Mouse (Mus musculus) embryonic fibroblast, embryonic 13.5 days (primary cell): ENCODE results near the gene Fam193b. TPM values are rescaled to one million over a fixed set of nuclear protein-coding genes. Genes with fewer than 3 reads are reported as not detected.

Source experiments
- H3K27ac ChIP-seq: 2 replicates; pipeline ENCODE4 v1.5.1; 2012; ENCODE audit warnings: low read length, control low read depth, inconsistent platforms; ENCODE audit not compliant: insufficient read depth
- H3K4me1 ChIP-seq: 2 replicates; pipeline ENCODE4 v1.6.1; 2011; ENCODE audit warnings: low read length; ENCODE audit not compliant: control insufficient read depth, insufficient read depth
- H3K4me3 ChIP-seq: 2 replicates; pipeline ENCODE4 v1.5.1; 2011; ENCODE audit warnings: mild to moderate bottlenecking, control low read depth, low read length; ENCODE audit not compliant: insufficient read depth
- CTCF ChIP-seq: IDR thresholded peaks from 2 replicates; pipeline ENCODE4 v1.5.1; 2011; ENCODE audit warnings: mild to moderate bottlenecking, control low read depth, low read length, moderate library complexity, borderline replicate concordance; ENCODE audit not compliant: insufficient read depth
- POLR2A ChIP-seq: IDR thresholded peaks from 2 replicates; pipeline ENCODE4 v1.6.1; 2011; ENCODE audit warnings: low read depth, mild to moderate bottlenecking, control low read depth, low read length, moderate library complexity
- polyA plus RNA-seq: library from polyadenylated mRNA; stranded (reverse); fragments of >200 nt; gene quantifications from 2 replicates; pipeline ENCODE4 v1.2.4, GENCODE M21; 2011; ENCODE audit warnings: low read depth; ENCODE audit not compliant: missing spikeins, insufficient read length

The Fam193b gene
- polyA plus RNA-seq, 1 experiment: 24.5 TPM

GRCm38 (mm10) chr13:55516955-55517354 is 54.0 kb downstream of the Fam193b start:
- TF ChIP-seq POLR2A (no peak), CTCF (peak; percentile 80; the same call in 1 of the 2 replicates)
- H3K4me3 ChIP-seq: no peak overlapping the region
- H3K27ac ChIP-seq: no peak overlapping the region
- no peaks in the 10 kb centered on the region for H3K4me1 ChIP-seq

GRCm38 (mm10) chr13:55513828-55514227 is 57.1 kb downstream of the Fam193b start:
- Histone ChIP-seq H3K27ac (no peak overlapping the region), H3K4me1 (peaks cover 12% of the 10 kb centered on the region), H3K4me3 (0 out of 2 replicates have a peak overlapping the region, but pooled peaks have one; percentile 76)
- TF ChIP-seq CTCF (no peak), POLR2A (no peak)

- TF ChIP-seq POLR2A (peak; percentile 98), CTCF (peak; percentile 60; the same call in 1 of the 2 replicates)
Observed at GRCm38 (mm10) chr13:55513111-55513748, 57.7 kb downstream of the Fam193b start, which contains the start of gene Pdlim7. Gene Pdlim7 (minus strand): TSS chr13:55513676.

GRCm38 (mm10) chr13:55512379-55513031 is 58.4 kb downstream of the Fam193b start:
- Histone ChIP-seq H3K4me3 (peak overlapping the region; percentile 76), H3K27ac (peak overlapping the region; percentile 92), H3K4me1 (peaks cover 16% of the 10 kb centered on the region)
- TF ChIP-seq CTCF (no peak), POLR2A (peak; percentile 27)

More at GRCm38 (mm10) chr13:55513111-55513748, 57.7 kb downstream of the Fam193b start, which contains the start of gene Pdlim7:
- Histone ChIP-seq H3K4me3 (peak within 1 kb of the TSS; percentile 76), H3K4me1 (peaks cover 16% of the 10 kb centered on the region), H3K27ac (peak within 1 kb of the TSS; percentile 92)

- peak overlapping the region; percentile 76 for H3K4me3 ChIP-seq
- peaks cover 16% of the 10 kb centered on the region for H3K4me1 ChIP-seq
- H3K27ac ChIP-seq: peak overlapping the region; percentile 92
- TF ChIP-seq CTCF: no peak
- TF ChIP-seq POLR2A: peak; percentile 50; the same call in 1 of the 2 replicates
Observed at GRCm38 (mm10) chr13:55511492-55511861, 59.4 kb downstream of the Fam193b start.

GRCm38 (mm10) chr13:55510668-55511491 is 60.0 kb downstream of the Fam193b start:
- H3K4me3 ChIP-seq: peak overlapping the region; percentile 76
- H3K27ac ChIP-seq: peak overlapping the region; percentile 92
- H3K4me1 ChIP-seq: peaks cover 16% of the 10 kb centered on the region
- TF ChIP-seq POLR2A (peak; percentile 72; the same call in 1 of the 2 replicates), CTCF (no peak)

GRCm38 (mm10) chr13:55510332-55510667 is 60.6 kb downstream of the Fam193b start:
- peak overlapping the region; percentile 8; the same call in 1 of the 2 replicates for H3K4me3 ChIP-seq
- peak; percentile 11 for TF ChIP-seq POLR2A
- no peak for TF ChIP-seq CTCF
- H3K4me1 ChIP-seq: peaks cover 16% of the 10 kb centered on the region
- peak overlapping the region; percentile 65 for H3K27ac ChIP-seq

GRCm38 (mm10) chr13:55508531-55508930 is 62.4 kb downstream of the Fam193b start:
- no peak overlapping the region; the same call in 1 of the 2 replicates for H3K4me3 ChIP-seq
- peaks cover 16% of the 10 kb centered on the region for H3K4me1 ChIP-seq
- H3K27ac ChIP-seq: no peak overlapping the region
- TF ChIP-seq CTCF (no peak), POLR2A (no peak)

GRCm38 (mm10) chr13:55507877-55508276 is 63.0 kb downstream of the Fam193b start:
- Histone ChIP-seq H3K4me1 (peaks cover 16% of the 10 kb centered on the region), H3K27ac (no peak overlapping the region), H3K4me3 (no peak overlapping the region)
- TF ChIP-seq CTCF (no peak), POLR2A (no peak)

GRCm38 (mm10) chr13:55506697-55507096 is 64.2 kb downstream of the Fam193b start:
- no peak overlapping the region for H3K27ac ChIP-seq
- peaks cover 16% of the 10 kb centered on the region for H3K4me1 ChIP-seq
- no peak for TF ChIP-seq CTCF
- TF ChIP-seq POLR2A: no peak

More at GRCm38 (mm10) chr13:55506697-55507096, 64.2 kb downstream of the Fam193b start:
- no peak overlapping the region for H3K4me3 ChIP-seq
